Mouse (Mus musculus) c-Kit-positive CD71-positive TER-119-negative erythroid progenitor cells, embryonic 14.5 days (primary cell): Measurements from ENCODE around the gene Gm49405.
"Not testable (repeated sequence)": the region's sequence is repeated elsewhere in the genome, so short reads cannot be mapped to it uniquely, and the experiment has no call there.

Source experiments
- DNase-seq: peaks from one replicate; pipeline ENCODE4 v3.0.0-alpha.2; 2013; ENCODE audit warnings: low read depth

Gene Gm49405

DNA sequence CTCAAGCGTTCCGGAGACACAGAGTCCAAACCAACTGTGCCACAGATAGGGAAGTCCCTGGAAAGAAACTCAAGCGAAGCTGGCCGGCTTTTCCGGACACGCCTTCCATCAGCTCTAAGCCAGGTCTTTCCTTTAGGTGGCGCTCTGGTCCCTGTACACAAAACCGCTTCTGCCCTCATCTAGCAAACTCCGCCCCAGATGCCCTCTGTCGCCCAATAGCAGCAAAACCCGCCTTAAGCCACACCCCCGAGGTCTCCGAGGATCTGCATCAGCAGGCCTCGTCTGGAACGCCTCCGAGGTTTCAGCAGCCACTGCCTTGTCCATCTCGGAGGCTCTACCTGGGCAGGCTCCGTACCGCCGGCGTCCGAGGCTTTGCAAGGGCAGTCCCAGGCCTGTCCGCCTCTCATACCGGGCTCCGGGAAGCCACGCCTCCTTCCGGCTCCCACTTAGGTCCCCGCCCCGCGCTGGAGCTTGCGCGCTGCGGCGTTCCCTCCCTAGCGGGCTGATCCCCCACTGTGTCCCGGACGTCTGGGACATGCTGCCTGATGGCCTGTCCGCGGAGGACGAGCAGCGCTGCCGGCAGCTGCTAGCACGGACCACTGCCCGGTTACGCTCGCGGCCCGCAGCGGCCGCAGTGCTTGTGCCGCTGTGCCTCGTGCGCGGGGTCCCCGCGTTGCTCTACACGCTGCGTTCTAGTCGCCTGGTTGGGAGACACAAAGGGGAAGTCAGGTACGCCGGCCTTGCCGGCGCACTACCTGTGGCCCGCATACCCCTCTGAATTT is at the start of gene Gm49405, which contains the start of gene Nudt8:
Gene Gm49405, plus strand, starts transcription at position 508 of the 782 bp plus-strand sequence.
Gene Nudt8, plus strand, starts transcription at position 462 of the 782 bp plus-strand sequence.
- DNase-seq: peak; percentile 98

DNA sequence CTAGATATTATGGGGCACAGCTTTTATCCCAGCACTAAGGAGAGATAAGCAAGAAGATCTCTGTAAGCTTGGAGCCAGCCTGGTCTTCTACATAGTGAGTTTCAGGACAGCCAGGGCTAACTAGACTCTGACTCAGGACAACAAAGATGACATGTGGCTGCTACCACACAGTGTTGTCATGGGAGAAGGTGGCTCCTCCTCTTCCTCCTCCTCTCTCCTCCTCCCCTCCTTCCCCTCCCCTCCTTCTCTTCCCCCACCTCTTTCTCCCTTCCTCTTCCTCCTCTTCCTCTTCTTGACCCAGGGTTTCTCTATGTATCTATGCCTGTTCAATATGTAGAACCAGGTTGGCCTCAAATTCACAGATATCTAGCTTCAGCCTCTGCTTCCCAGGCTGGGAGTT is 49.0 kb upstream of the Gm49405 start:
- no peak for DNase-seq

DNA sequence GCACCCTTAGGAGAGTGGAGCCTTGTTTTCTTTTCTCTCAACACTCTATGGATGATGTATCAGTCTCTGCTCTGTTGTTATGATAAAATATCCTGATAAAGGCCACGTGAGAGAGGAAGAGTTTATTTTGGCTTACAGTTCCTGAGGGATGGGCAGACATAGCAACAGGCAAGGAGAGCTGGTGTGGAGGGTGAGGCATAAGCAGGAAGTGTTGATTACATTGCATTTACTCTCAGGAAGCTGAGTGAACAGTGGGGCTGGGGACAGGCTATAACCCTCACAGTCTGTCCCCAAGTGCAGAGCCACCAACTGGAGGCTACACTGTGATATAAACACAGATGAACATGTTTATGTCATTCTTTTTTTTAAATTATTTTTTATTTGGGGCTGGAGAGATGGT is 48.3 kb upstream of the Gm49405 start:
- DNase-seq: no peak

DNA sequence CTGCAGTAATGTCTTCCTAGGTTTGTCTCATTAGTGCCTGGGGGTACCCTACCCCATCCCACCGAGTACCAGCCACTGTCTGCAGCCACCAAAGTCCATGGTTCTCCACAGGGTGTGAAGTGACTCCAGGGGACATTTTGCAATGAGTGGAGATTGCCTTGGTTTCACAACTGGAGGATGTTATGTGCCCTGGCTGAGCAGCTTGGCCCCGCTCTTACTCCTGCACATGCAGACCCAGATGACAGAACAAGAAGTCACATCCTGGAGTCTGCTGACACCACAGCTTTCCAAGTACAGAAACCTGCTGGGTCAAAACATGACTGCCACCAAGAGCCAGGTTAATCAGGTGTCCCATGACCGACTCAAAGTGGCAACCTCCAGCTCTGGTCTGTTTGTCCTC is 45.4 kb upstream of the Gm49405 start:
- no peak for DNase-seq

DNA sequence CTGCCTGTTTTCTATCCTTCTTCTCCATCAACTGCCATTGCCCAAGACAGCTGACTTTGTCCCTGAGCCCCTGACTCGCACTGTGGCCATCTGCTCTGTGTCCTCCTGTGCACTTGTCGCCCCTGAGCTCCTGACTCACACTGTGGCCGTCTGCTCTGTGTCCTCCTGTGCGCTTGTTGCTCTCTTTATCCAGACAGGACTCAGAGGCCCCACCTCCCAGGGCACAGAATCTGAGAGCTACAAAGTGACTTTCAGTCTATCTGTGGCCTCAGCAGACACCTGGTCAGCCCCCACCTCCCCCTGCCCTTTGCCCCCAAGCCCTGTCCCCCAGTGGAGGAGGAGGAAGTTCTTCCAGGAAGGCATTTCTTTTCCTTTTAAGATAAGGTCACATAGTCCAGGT is 44.6 kb upstream of the Gm49405 start:
- DNase-seq: no peak

DNA sequence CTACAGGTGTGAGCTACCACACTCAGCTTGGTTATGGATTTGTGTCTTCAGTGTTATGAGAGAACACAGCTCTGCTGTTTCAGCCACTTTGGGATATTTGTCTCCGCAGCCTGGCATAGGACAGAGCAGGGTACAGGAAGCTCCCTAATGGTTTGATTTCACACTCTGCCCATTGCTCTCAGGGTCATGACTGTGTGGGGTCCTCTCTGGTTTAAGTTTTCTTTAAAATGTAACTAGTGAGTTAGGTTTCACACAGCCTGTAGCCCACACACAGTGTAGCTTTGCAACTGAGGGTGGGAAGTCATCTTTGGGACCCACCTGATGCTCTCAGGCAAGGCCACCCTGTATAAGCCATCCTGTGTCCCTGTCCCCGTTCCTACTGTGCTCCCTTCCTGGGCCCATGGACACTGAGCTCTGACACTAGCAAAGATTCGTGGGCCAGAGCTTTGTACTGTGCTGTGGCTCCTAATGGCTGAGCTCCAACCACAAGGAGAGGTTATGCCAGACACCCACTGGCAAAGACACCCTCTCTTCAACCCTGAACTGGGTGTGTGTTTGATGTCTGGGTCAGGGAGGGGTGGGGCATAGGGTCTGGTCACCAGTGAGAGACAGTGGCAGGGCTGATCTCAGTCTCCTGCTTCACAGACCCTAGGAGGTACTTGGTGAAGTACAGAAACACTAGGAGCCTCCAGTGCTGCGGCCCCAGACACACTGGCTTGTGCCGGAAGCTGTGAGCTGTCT is 43.0 kb upstream of the Gm49405 start:
- DNase-seq: not testable (repeated sequence)

DNA sequence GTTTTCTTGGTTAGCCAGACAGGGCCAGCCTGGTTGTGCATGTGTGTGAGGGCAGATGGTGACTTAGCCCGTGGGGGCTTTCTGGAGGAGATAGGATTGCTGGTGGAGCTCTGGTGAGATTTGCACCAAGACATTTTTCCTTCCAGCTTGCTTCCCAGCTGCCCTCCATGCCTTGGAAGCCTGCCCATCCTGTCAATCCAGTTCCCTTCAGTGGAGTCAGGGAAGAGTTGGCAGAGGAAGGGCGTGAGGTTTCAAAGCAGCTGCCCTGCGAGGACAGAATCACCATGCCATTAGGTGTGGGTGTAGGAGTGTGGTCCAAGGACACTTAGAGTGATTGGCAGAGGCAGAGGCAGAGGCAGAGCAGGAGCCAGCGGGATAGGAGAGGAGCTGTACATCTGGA is 42.0 kb upstream of the Gm49405 start, which contains the start of gene Aldh3b3:
Gene Aldh3b3, plus strand, starts transcription at position 176 of the 400 bp plus-strand sequence.
- DNase-seq: no peak

DNA sequence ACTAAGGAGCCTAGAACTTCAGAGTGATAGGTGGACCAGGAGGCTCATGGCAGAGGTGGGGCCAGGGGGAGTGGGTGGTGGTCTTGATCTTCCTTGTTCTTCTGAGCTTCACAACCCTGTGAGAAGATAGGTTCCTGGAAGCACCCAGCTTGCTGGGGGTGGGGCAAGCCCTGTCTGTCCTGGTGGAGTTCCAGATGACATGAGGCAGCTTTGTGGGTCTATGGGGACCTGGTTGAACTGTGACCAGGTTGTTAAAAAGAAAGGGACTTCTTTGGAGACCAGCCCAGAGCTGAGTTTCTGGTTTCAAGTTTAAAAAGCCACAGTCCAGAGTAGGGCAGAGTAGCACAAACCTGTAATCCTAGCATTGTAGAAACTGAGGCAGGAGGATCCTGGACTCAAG is 41.4 kb upstream of the Gm49405 start:
- DNase-seq: no peak

DNA sequence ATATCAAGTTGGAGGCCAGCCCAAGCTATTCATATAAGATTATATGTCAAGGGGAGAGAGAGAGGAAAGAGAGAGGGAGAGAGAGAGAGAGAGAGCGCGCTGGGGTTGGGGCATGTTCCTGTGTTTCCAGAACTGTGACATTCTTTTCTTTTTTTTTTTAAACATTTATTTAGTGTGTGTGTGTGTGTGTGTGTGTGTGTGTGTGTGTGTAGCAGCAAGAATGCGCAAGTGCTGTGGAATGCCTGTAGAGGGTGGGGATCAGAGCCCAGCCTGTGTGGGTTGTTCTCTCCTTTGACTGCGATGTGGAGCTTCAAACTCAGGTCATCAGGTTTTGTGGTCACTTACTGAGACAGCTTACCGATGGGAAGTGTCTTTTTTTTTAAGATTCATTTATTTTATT is 40.2 kb upstream of the Gm49405 start:
- no peak for DNase-seq

DNA sequence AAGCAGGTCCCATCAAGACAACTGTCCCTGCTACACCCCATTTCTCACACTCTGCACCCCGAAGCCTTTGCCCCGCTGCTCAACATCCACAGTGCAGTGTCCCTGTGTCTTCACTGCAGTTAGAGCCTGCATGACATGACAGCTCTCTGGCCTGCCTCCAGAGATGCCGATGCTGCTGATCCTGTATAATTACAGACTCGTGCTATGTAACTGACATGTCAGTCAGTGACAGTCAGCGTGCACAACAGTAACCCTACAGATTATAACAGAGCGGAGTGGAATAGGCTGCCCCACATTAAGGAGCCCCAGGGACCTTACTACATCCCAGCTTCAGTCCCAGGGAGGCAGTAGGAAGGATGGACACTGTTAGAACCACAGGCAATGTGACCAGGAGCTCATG is 38.6 kb upstream of the Gm49405 start:
- DNase-seq: not testable (repeated sequence)

DNA sequence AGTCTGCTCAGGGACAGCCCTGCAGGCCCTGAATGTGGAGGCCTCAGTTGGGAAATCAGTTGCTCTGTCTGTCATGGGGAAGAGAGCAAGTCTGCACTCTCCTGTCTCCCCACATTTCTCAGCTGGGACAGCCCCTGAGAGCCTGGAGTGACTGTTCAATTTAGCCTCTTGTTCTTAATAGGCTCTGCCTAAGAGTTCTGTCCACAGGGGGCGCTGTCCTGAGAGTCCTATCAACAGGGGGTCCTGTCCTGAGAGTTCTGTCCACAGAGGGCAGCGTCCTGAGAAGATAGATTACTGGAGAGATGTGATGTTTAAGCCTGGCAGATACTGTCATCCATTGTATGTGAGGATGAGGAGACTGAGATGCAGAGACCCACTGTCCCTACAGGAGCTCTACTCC is 38.0 kb upstream of the Gm49405 start:
- no peak for DNase-seq

DNA sequence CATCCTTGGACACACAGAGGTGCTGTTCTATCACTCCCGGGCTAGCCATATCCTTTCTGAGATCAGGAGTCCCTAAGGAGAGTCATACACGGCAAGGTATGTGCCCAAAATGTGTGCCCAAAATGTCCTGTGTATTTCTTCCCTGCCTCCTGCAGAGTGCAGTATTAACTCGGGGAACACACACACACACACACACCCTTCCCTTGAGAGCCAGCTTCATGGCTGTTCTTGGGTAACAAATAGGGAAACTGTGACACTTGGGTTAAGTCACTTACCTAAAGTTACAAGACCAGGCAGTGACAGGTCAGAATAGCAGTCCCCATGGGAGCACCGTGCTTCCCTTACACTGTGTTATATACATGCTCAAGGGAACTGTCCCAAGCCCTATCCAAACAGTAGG is 36.4 kb upstream of the Gm49405 start:
- DNase-seq: no peak

DNA sequence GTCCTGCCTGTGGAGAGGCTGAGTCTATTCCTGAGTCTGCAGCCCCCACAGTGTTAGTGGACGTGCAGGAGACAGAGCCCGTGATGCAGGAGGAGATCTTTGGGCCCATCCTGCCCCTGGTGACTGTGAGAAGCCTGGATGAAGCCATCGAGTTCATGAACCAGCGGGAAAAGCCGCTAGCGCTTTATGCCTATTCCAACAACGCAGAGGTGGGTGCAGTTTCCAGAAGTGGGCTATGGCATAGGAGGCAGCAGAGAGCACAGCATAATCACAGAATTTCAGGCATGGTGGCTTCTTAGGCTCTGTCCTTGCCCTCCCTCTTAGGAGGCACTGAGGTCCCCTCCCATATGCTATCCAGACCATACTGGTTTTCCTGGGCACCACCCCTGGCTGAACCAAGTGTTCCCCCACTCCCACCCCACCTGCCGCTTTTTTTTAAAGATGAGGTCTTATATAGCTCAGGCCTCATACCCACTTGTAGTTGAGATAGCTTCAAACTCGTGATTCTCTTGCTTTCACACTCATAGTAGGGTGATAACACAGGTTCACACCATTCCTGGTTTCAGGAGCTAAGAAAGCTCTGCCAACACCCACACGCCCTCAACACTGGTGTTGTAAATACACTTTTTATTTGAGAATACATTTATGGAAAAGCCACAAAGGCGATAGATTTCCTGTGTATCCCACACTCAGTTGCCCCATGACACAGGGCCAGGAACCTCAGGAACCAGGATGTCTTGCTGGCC is 33.9 kb upstream of the Gm49405 start:
- DNase-seq: no peak

DNA sequence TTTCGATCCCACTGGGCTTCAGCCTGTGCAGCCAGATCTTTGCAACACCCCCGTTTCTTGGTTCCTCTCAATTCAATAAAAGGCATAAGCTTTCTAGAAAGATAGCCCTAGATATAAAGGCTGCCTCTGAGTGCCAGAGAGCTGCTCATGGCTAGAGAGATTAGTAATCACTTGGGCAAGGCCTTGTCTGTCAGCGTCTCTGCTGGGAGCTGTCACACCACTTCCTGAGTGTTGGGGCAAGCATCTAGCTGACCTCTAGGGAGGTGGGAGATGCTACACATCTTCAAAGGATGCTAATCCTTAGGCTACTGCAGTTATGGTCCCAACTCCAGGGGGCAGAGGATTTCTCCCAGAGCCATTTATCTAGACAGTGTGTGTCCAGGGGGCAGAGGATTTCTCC is 33.2 kb upstream of the Gm49405 start:
- DNase-seq: no peak

DNA sequence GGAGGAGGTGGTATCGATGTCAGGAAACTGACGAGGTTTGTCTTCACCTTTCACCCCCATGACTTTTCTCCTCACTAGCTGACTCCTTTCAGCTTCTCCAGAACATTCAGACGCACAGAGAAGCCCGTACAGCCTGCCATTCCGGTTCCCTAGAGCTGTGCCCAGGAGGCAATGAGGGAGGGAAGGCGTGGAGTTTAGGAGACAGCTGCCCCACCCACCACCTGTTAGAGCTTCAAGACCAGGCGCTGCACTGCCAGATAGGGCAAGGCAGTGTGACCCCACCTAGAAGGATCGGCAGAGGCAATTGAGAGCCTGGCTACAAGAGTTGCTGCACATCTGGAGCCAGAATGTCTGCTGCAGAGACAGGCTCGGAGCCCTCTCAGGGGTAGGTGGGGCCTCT is 28.2 kb upstream of the Gm49405 start, which contains the start of gene Aldh3b2:
Gene Aldh3b2, plus strand, starts transcription at position 100 of the 400 bp plus-strand sequence.
- peak; percentile 57 for DNase-seq

DNA sequence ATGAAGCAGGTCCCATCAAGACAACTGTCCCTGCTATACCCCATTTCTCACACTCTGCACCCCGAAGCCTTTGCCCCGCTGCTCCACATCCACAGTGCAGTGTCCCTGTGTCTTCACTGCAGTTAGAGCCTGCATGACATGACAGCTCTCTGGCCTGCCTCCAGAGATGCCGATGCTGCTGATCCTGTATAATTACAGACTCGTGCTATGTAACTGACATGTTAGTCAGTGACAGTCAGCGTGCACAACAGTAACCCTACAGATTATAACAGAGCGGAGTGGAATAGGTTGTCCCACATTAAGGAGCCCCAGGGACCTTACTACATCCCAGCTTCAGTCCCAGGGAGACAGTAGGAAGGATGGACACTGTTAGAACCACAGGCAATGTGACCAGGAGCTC is 25.8 kb upstream of the Gm49405 start:
- DNase-seq: not testable (repeated sequence)

DNA sequence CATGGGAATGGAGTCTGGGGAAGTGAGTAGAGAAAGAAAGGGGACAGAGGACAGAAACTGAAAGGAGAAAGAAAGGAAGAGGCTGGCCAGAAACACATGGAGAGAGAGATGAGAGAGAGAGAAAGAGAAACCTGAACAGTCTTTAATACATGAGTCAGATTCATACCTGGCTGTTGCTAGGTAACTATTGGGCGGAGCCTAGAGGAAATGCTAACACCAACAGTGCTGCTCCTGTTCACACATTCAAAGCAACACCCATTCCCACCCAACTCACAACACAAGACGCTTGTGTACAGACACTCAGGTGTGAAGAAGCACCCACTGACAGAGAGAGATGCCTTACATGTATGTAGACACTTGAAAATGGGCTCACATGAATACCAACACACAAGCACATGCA is 24.6 kb upstream of the Gm49405 start:
- no peak for DNase-seq

DNA sequence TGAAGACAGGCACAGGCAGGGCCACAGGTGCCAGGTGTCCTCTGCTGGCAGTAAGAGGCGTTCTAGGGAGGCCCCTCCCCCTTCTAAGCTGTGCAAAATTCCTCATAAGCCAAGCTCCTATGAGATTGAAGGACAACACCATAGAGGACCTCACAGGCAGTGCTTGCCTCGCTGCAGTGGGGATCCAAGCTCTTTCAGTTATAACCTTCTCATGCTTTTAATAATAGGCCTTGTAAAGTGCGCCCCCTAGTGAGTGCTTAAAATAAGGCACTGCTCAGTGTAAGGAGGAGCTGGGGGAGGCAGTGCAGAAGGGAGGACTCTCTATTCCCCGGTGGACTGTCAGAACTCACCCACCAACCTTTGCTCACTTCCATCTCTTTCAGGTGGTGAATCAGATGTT is 20.1 kb upstream of the Gm49405 start:
- DNase-seq: peak; percentile 81

DNA sequence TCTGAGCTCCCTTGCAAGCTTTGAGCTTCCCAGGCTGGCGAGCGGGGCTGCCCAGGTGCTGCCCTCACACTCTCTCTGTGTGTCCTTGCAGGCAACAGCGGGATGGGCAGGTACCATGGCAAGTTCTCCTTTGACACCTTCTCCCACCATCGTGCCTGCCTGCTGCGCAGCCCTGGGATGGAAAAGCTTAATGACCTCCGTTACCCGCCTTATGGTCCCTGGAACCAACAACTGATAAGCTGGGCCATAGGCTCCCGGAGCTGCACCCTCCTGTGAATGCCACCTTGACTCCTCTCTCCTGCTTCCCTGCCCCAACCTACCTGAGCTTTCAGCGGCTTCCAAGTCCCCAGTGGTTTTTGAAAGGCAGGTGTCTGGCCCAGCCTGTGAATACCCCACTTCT is 19.5 kb upstream of the Gm49405 start:
- DNase-seq: no peak

DNA sequence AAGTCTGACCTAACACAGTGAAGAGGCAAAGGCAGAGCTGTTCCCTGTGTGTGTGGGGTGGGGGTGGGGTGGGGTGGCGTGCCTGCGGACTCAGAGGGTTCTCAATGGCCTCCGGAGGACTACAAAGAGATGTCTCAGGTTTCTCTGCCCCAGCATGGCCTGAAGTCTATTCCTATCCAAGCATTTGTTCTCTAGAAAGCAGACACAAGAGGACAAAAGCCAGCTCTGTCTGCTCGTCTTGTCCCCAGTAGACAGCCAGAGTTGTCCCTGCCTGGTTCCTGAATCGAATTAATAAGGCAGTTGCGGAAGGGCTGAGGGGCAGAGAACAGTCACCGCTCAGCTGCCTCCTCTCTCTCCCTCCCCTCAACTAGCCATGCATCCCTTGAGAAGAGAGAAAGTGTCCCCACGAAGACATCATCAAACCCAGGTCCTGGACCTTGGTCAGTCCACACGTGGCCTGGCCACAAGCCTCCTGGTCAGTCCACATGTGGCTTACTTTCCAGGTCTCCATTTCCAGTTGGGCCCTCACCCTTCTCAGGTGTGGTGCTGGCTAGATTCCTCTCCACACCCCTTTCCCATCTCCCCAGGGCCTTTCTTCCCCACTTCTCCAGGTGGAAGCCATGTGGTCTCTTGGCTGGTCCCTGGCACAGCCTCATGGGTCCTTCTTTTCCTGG is 16.8 kb upstream of the Gm49405 start:
- DNase-seq: no peak

DNA sequence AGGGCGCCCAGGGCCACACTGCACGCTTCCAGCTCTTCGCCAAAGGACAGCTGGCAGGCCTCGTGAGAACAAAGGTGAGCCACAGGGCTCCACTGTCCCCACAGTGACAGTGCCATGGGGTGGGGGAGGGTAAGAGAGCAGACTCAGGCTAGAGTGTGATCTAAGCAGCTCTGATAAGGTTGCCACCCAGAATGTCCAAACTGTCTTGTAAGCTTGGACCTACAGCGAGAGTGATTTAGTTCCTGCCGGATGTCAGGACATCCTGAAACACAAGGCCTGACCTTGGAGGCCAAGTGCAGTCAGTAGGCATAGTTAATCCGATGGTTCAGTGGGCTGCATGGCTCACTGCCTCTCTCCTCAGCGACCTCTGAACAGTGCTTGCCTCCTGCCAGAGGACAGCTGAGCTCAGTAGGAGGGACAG is 15.2 kb upstream of the Gm49405 start:
- no peak for DNase-seq

DNA sequence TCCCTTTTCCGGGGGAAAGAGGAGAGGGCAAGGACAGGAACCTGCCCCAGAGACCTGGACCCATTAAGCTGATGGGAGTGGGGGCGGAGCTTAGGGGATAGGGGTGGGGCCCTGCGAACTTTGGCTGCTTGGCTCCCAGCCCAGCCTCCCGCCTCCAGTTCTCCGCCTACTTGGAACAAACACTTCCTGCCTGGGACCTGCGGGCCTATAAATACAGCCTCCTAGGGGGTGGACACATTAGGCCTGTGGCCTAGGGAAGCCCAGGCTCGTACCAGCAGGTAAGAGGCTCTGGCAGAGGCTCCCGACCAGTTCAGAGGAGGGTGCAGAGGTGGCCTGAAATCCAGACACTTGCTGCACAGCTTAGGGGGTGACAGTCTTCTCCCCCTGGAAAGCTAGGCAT is 14.1 kb upstream of the Gm49405 start, which contains the start of gene Acy3:
Gene Acy3, plus strand, starts transcription at position 237 of the 400 bp plus-strand sequence.
- peak; percentile 34 for DNase-seq
